Mouse (Mus musculus) midbrain, embryonic 15.5 days (tissue): ENCODE results near the gene Cp. TPM values are rescaled to one million over a fixed set of nuclear protein-coding genes. Genes with fewer than 3 reads are reported as not detected.
"Not testable (repeated sequence)": the region's sequence is repeated elsewhere in the genome, so short reads cannot be mapped to it uniquely, and the experiment has no call there.

Source experiments
- ATAC-seq: fragments of 200-750 bp; cut with Nextera tagmentation; replicated peaks from 2 replicates; pipeline ENCODE4 v1.8.0; 2017; ENCODE audit warnings: moderate TSS enrichment
- H3K27ac ChIP-seq: fragments of 300-500 bp; sonication (generic); 2 replicates; pipeline ENCODE4 v1.5.1; 2015; ENCODE audit warnings: mild to moderate bottlenecking, inconsistent platforms
- H3K27me3 ChIP-seq: fragments of 300-500 bp; sonication (generic); replicated peaks from 2 replicates; pipeline ENCODE4 v1.6.1; 2015; ENCODE audit warnings: inconsistent platforms
- H3K36me3 ChIP-seq: fragments of 300-500 bp; sonication (generic); replicated peaks from 2 replicates; pipeline ENCODE4 v1.6.1; 2015; ENCODE audit warnings: inconsistent platforms
- H3K4me1 ChIP-seq: fragments of 300-500 bp; sonication (generic); 2 replicates; pipeline ENCODE4 v1.6.1; 2015; ENCODE audit warnings: inconsistent platforms
- H3K4me2 ChIP-seq: fragments of 300-500 bp; sonication (generic); 2 replicates; pipeline ENCODE4 v1.6.1; 2015; ENCODE audit warnings: inconsistent platforms, mild to moderate bottlenecking, moderate library complexity
- H3K4me3 ChIP-seq: fragments of 300-500 bp; sonication (generic); 2 replicates; pipeline ENCODE4 v1.5.1; 2015; ENCODE audit warnings: mild to moderate bottlenecking, inconsistent platforms
- H3K9ac ChIP-seq: fragments of 300-500 bp; sonication (generic); 2 replicates; pipeline ENCODE4 v1.6.1; 2015; ENCODE audit warnings: mild to moderate bottlenecking, inconsistent platforms
- H3K9me3 ChIP-seq: fragments of 300-500 bp; sonication (generic); 2 replicates; pipeline ENCODE4 v1.6.1; 2016; ENCODE audit warnings: inconsistent platforms
- WGBS: fragments of 180-500 bp; shearing (Covaris S2); methylation state at CpG from one replicate; pipeline ENCODE4 v1.1.7; 2015; ENCODE audit warnings: mixed read lengths; 5-methylcytosine and 5-hydroxymethylcytosine counted together
- polyA plus RNA-seq: library from polyadenylated mRNA; unstranded; fragments of >200 nt; fragmentation: Nextera tagmentation; extraction: Ambion mirVana; gene quantifications from 2 replicates; pipeline ENCODE4 v1.2.1, GENCODE M21; 2015

The Cp gene
- polyA plus RNA-seq, 1 experiment from 2014 or later = 10.6 TPM

- ATAC-seq = no peak
- peaks cover 14% of the 10 kb centered on the region; the same call in 1 of the 2 replicates for H3K36me3 ChIP-seq
- no peaks in the 10 kb centered on the region for H3K9me3 ChIP-seq
- no peak overlapping the region for H3K27ac ChIP-seq
- no peak overlapping the region for H3K4me3 ChIP-seq
- H3K4me2 ChIP-seq = no peak overlapping the region
- H3K27me3 ChIP-seq = no peaks in the 10 kb centered on the region
- WGBS = 92% methylated on average over 9 of the region's 9 CpGs
- H3K9ac ChIP-seq = no peak overlapping the region
- H3K4me1 ChIP-seq = no peaks in the 10 kb centered on the region
Measured at GRCm38 (mm10) chr3:20010464-20010863, 53.6 kb downstream of the Cp start.

DNA sequence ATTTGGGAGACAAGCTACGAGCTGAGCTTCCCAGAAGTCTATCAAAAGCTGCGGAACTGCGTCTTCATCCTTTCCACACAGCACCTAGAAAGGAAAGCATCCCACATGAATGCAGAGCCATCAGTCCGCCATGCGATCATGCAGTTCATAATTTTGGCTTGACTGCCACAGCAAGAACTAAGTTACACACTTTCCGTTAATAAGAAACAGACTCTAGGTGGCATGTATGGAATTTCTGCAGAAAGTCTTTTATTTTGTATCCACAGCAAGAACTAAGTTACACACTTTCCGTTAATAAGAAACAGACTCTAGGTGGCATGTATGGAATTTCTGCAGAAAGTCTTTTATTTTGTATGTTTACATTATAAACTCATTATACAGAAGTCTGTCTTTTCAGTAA is 54.1 kb downstream of the Cp start:
- not testable (repeated sequence) for H3K9ac ChIP-seq, H3K27me3 ChIP-seq, H3K4me1 ChIP-seq, H3K27ac ChIP-seq, H3K4me2 ChIP-seq, ATAC-seq, H3K9me3 ChIP-seq, H3K4me3 ChIP-seq
- peaks cover 18% of the 10 kb centered on the region; the same call in 1 of the 2 replicates for H3K36me3 ChIP-seq
- 90% methylated on average over 7 of the region's 7 CpGs for WGBS

GRCm38 (mm10) chr3:20014454-20014853 is 57.6 kb downstream of the Cp start:
- Histone ChIP-seq H3K4me3 (no peak overlapping the region), H3K9me3 (no peaks in the 10 kb centered on the region), H3K27ac (no peak overlapping the region), H3K4me2 (no peak overlapping the region), H3K9ac (no peak overlapping the region), H3K36me3 (peaks cover 25% of the 10 kb centered on the region; the same call in 1 of the 2 replicates), H3K27me3 (no peaks in the 10 kb centered on the region), H3K4me1 (no peaks in the 10 kb centered on the region)
- ATAC-seq = no peak
- 93% methylated on average over 2 of the region's 2 CpGs for WGBS

DNA sequence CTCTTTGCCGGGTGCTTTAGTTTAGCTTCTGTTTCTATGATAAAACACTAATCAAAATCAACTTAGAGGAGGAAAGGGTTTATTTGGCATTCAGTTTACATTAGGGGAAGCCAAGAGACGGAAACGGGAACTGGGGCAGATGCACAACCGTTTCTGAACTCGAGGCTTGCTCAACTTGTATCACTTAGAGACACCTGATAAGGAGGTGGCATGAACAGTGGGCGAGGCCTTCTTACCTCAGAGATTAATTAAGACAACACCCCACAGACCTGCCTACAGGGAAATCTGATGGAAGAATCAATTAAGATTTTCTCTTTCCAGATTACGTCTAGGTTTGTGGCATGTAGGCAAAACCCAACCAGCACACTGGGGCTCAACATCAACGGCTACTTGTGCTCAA is 61.2 kb downstream of the Cp start:
- ATAC-seq = no peak
- Histone ChIP-seq H3K9ac (no peak overlapping the region), H3K27ac (no peak overlapping the region), H3K4me3 (no peak overlapping the region), H3K27me3 (no peaks in the 10 kb centered on the region), H3K4me2 (no peak overlapping the region), H3K36me3 (peaks cover 32% of the 10 kb centered on the region; the same call in 1 of the 2 replicates), H3K4me1 (no peaks in the 10 kb centered on the region), H3K9me3 (no peaks in the 10 kb centered on the region)
- WGBS = 90% methylated on average over 8 of the region's 8 CpGs

DNA sequence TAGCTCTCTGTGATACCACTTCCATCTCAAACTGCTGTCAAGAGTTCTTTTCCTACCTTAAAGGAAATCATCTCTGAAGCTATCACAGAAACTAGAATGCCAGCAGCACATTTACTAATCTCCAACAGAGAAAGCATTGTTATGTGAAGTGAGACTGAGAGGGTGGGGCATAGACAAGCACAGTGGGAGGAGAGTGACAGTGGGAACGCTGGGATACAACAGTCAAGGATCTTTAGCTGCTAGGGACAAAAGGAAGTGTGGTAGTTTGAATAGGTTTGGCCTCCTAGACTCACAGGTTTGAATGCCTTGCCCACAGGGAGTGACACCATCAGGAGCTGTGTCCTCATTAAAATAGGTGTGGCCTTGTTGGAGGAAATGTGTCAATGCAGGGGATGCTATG is 67.0 kb downstream of the Cp start:
- Histone ChIP-seq H3K4me1 (no peaks in the 10 kb centered on the region), H3K4me3 (no peak overlapping the region), H3K9me3 (no peaks in the 10 kb centered on the region), H3K4me2 (no peak overlapping the region), H3K27me3 (no peaks in the 10 kb centered on the region), H3K9ac (no peak overlapping the region), H3K36me3 (peaks cover 37% of the 10 kb centered on the region), H3K27ac (no peak overlapping the region)
- ATAC-seq = no peak
- WGBS = 60% methylated on average over 1 of the region's 1 CpGs

- Histone ChIP-seq H3K4me2 (no peak overlapping the region), H3K9ac (no peak overlapping the region), H3K4me1 (no peaks in the 10 kb centered on the region), H3K9me3 (no peaks in the 10 kb centered on the region), H3K27me3 (no peaks in the 10 kb centered on the region), H3K36me3 (peaks cover 33% of the 10 kb centered on the region), H3K4me3 (no peak overlapping the region), H3K27ac (no peak overlapping the region)
- ATAC-seq = no peak
Measured at GRCm38 (mm10) chr3:20026481-20026880, 69.6 kb downstream of the Cp start.

GRCm38 (mm10) chr3:20026996-20027689 is 70.3 kb downstream of the Cp start:
- H3K9me3 ChIP-seq = no peaks in the 10 kb centered on the region
- H3K4me3 ChIP-seq = no peak overlapping the region
- H3K4me1 ChIP-seq = no peaks in the 10 kb centered on the region
- no peaks in the 10 kb centered on the region for H3K27me3 ChIP-seq
- H3K27ac ChIP-seq = no peak overlapping the region
- no peak overlapping the region for H3K4me2 ChIP-seq
- WGBS = 92% methylated on average over 8 of the region's 8 CpGs
- ATAC-seq = no peak
- H3K36me3 ChIP-seq = peaks cover 32% of the 10 kb centered on the region
- no peak overlapping the region for H3K9ac ChIP-seq

GRCm38 (mm10) chr3:20027788-20028187 is 70.9 kb downstream of the Cp start:
- H3K9me3 ChIP-seq = no peaks in the 10 kb centered on the region
- no peaks in the 10 kb centered on the region for H3K27me3 ChIP-seq
- no peak overlapping the region for H3K4me3 ChIP-seq
- H3K4me1 ChIP-seq = no peaks in the 10 kb centered on the region
- H3K27ac ChIP-seq = no peak overlapping the region
- WGBS = 88% methylated on average over 5 of the region's 5 CpGs
- H3K4me2 ChIP-seq = no peak overlapping the region
- ATAC-seq = no peak
- H3K36me3 ChIP-seq = peaks cover 26% of the 10 kb centered on the region
- H3K9ac ChIP-seq = no peak overlapping the region

GRCm38 (mm10) chr3:20028640-20029039 is 71.8 kb downstream of the Cp start:
- peaks cover 21% of the 10 kb centered on the region for H3K36me3 ChIP-seq
- H3K9me3 ChIP-seq = no peaks in the 10 kb centered on the region
- no peak overlapping the region for H3K4me3 ChIP-seq
- H3K27me3 ChIP-seq = no peaks in the 10 kb centered on the region
- peaks cover 2% of the 10 kb centered on the region for H3K4me1 ChIP-seq
- WGBS = 95% methylated on average over 3 of the region's 3 CpGs
- no peak overlapping the region for H3K9ac ChIP-seq
- ATAC-seq = no peak
- no peak overlapping the region for H3K4me2 ChIP-seq
- no peak overlapping the region for H3K27ac ChIP-seq

DNA sequence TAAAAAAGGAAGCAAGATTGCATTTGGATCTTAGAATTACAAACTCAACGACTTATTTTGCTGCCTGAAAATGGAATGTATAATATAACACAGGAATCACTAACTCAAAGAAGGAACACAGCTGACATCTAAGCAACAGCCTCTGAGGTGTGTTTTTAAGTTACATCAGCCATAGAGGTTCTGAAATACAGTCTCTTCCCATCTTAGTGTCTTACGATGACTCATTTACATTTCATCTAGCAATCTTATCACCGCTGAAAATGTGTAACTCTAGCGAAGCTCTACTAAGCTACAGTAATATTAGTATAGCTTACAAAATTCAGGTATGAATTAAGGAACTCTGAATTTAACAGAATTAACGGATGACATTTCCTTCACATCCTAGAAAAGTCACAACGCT is 74.0 kb downstream of the Cp start:
- 95% methylated on average over 6 of the region's 6 CpGs for WGBS
- Histone ChIP-seq H3K9ac (no peak overlapping the region), H3K36me3 (0 out of 2 replicates have a peak, but pooled peaks cover 6% of the 10 kb centered on the region), H3K4me2 (no peak overlapping the region), H3K4me3 (no peak overlapping the region), H3K9me3 (no peaks in the 10 kb centered on the region), H3K27ac (no peak overlapping the region), H3K4me1 (peaks cover 11% of the 10 kb centered on the region), H3K27me3 (no peaks in the 10 kb centered on the region)
- no peak for ATAC-seq

DNA sequence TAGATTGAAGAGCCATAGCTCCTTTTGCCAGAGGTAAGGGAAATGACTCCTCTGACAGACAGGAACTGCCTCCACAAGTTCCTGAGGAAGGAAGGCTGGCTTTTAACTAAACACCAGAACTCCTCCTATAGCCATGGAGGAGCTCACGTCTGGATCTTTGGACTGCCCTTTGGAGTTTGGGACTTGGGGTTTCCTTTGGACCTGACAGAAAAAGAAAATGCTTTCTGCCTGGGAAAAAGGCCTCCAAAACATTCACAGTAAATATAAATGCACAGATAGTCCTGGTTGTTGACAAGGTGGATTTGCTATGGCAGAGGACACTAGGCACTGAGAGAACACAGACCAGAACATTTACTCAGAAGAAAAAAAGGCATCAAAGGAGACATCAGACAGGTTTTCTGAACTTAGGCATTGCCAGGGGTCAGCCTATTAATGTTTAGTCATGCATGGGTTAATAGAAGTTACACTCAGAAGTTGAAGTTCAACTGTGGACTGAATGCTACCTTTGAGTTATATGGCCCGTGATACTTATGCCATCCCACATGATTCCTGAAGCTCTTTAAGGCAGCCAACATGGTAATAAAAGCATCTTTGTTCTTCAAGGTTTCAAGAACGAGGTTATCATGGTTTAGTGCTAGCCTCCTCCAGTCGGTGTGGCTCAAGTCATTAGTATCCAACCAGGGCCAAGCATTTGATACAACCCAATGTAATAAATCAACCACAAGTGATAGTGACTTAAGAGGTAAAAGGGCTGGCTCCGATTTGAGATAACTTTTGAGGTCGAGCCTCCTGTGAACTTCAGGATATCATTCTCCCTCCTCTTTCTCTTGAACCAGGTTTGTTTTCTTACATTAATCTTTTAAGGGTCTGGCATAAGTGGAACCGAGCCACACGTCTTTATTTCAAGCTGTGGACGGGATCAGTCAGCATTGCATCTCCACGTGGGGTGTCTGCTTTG is 77.2 kb downstream of the Cp start:
- Histone ChIP-seq H3K9me3 (no peaks in the 10 kb centered on the region), H3K4me3 (peak overlapping the region; percentile 98), H3K27me3 (no peaks in the 10 kb centered on the region), H3K36me3 (no peaks in the 10 kb centered on the region), H3K27ac (peak overlapping the region; percentile 83; the same call in 1 of the 2 replicates), H3K4me1 (peaks cover 11% of the 10 kb centered on the region), H3K9ac (peak overlapping the region; percentile 92), H3K4me2 (peak overlapping the region; percentile 71)
- 20% methylated on average over 10 of the region's 10 CpGs for WGBS
- no peak for ATAC-seq

- Histone ChIP-seq H3K9ac (peak within 1 kb of the TSS; percentile 92), H3K4me3 (peak within 1 kb of the TSS; percentile 98), H3K9me3 (no peaks in the 10 kb centered on the region), H3K27ac (peak within 1 kb of the TSS; percentile 83), H3K27me3 (no peaks in the 10 kb centered on the region), H3K36me3 (no peaks in the 10 kb centered on the region), H3K4me2 (peak within 1 kb of the TSS; percentile 71), H3K4me1 (peaks cover 11% of the 10 kb centered on the region)
- WGBS = under 1% methylated on average over 47 of the region's 47 CpGs
- ATAC-seq = peak; percentile 100
Measured at GRCm38 (mm10) chr3:20034719-20035404, 78.0 kb downstream of the Cp start, which contains the start of gene Hps3. Hps3 (minus strand) TSS chr3:20035315.
